Mouse (Mus musculus) bone marrow, adult 2 months (tissue): Measurements from ENCODE around the gene Snrpd3. TPM values are rescaled to one million over a fixed set of nuclear protein-coding genes. Genes with fewer than 3 reads are reported as not detected.
"Not testable (repeated sequence)": the region's sequence is repeated elsewhere in the genome, so short reads cannot be mapped to it uniquely, and the experiment has no call there.

Experiments
- H3K27ac ChIP-seq: fragments of 200-500 bp; 2 replicates; pipeline ENCODE4 v1.5.1; 2012; ENCODE audit warnings: low read depth, mild to moderate bottlenecking, control low read depth, inconsistent platforms, low read length; ENCODE audit not compliant: control insufficient read depth, poor library complexity, insufficient read depth
- H3K4me1 ChIP-seq: fragments of 200-500 bp; 2 replicates; pipeline ENCODE4 v1.6.1; 2011; ENCODE audit warnings: low read length; ENCODE audit not compliant: control insufficient read depth, insufficient read depth
- H3K4me3 ChIP-seq: fragments of 200-500 bp; replicated peaks from 2 replicates; pipeline ENCODE3; 2011; ENCODE audit warnings: mild to moderate bottlenecking, low read depth, low read length, control low read depth; ENCODE audit not compliant: control insufficient read depth
- CTCF ChIP-seq: fragments of 200-500 bp; IDR thresholded peaks from 2 replicates; pipeline ENCODE4 v1.5.1; 2011; ENCODE audit warnings: low read length, control low read depth; ENCODE audit not compliant: control insufficient read depth, insufficient read depth
- POLR2A ChIP-seq: fragments of 200-500 bp; IDR thresholded peaks from 2 replicates; pipeline ENCODE4 v1.6.1; 2011; ENCODE audit warnings: low read depth, mild to moderate bottlenecking, control low read depth, low read length, borderline replicate concordance; ENCODE audit not compliant: control insufficient read depth
- WGBS: fragments of 180-500 bp; shearing (Covaris S2); methylation state at CpG from one replicate; pipeline ENCODE4 v1.1.7; 2018; 5-methylcytosine and 5-hydroxymethylcytosine counted together
- polyA plus RNA-seq: library from polyadenylated mRNA; stranded (reverse); fragments of >200 nt; gene quantifications from 2 replicates; pipeline ENCODE4 v1.2.4, GENCODE M21; 2011; ENCODE audit warnings: low replicate concordance; ENCODE audit not compliant: missing spikeins, insufficient read depth, insufficient read length

Snrpd3 gene
- polyA plus RNA-seq, 1 experiment, result 156 TPM

GRCm38 (mm10) chr10:75516724-75517072, 653 bp upstream of the Snrpd3 start:
- TF ChIP-seq POLR2A (no peak), CTCF (no peak)
- H3K4me1 ChIP-seq, result no peaks in the 10 kb centered on the region; the same call in 1 of the 2 replicates

GRCm38 (mm10) chr10:75517758-75518143, 400 bp downstream of the Snrpd3 start, which contains the start of gene Gucd1:
TSS of gene Gucd1 (minus strand) at chr10:75517972.
- 0% methylated on average over 20 of the region's 20 CpGs for WGBS
- H3K4me1 ChIP-seq, result no peaks in the 10 kb centered on the region; the same call in 1 of the 2 replicates
- H3K27ac ChIP-seq, result peak within 1 kb of the TSS; percentile 98
- H3K4me3 ChIP-seq, result peak within 1 kb of the TSS; percentile 80
- TF ChIP-seq POLR2A, result peak; percentile 36; the same call in 1 of the 2 replicates
- no peak for TF ChIP-seq CTCF

More at GRCm38 (mm10) chr10:75516724-75517072, 653 bp upstream of the Snrpd3 start:
- Histone ChIP-seq H3K4me3 (peak overlapping the region; percentile 80), H3K27ac (peak overlapping the region; percentile 98)
- 2% methylated on average over 12 of the region's 12 CpGs for WGBS

GRCm38 (mm10) chr10:75520581-75520980, 3.2 kb downstream of the Snrpd3 start:
- 92% methylated on average over 5 of the region's 5 CpGs for WGBS

GRCm38 (mm10) chr10:75521643-75522042, 4.3 kb downstream of the Snrpd3 start:
- no peak for TF ChIP-seq POLR2A
- TF ChIP-seq CTCF, result no peak
- Histone ChIP-seq H3K4me3 (no peak overlapping the region), H3K27ac (no peak overlapping the region), H3K4me1 (no peaks in the 10 kb centered on the region)
- 92% methylated on average over 4 of the region's 4 CpGs for WGBS

More at GRCm38 (mm10) chr10:75520581-75520980, 3.2 kb downstream of the Snrpd3 start:
- Histone ChIP-seq H3K4me3 (no peak overlapping the region), H3K4me1 (no peaks in the 10 kb centered on the region), H3K27ac (no peak overlapping the region)
- TF ChIP-seq CTCF, result no peak
- TF ChIP-seq POLR2A, result no peak

GRCm38 (mm10) chr10:75525450-75525849, 8.1 kb downstream of the Snrpd3 start:
- 90% methylated on average over 9 of the region's 9 CpGs for WGBS

GRCm38 (mm10) chr10:75530322-75530721, 13.0 kb downstream of the Snrpd3 start:
- Histone ChIP-seq H3K4me3 (no peak overlapping the region), H3K27ac (no peak overlapping the region), H3K4me1 (no peaks in the 10 kb centered on the region; the same call in 1 of the 2 replicates)
- WGBS, result 76% methylated on average over 2 of the region's 2 CpGs
- no peak for TF ChIP-seq CTCF
- no peak for TF ChIP-seq POLR2A

More at GRCm38 (mm10) chr10:75525450-75525849, 8.1 kb downstream of the Snrpd3 start:
- not testable (repeated sequence) for H3K4me1 ChIP-seq, H3K27ac ChIP-seq, H3K4me3 ChIP-seq

- TF ChIP-seq POLR2A (no peak), CTCF (no peak)
- Histone ChIP-seq H3K27ac (no peak overlapping the region), H3K4me3 (no peak overlapping the region), H3K4me1 (no peaks in the 10 kb centered on the region; the same call in 1 of the 2 replicates)
- WGBS, result 81% methylated on average over 9 of the region's 9 CpGs
Measured at GRCm38 (mm10) chr10:75531532-75532090, 14.3 kb downstream of the Snrpd3 start.

GRCm38 (mm10) chr10:75534216-75534615, 16.9 kb downstream of the Snrpd3 start:
- H3K4me1 ChIP-seq, result no peaks in the 10 kb centered on the region; the same call in 1 of the 2 replicates
- TF ChIP-seq POLR2A, result no peak
- TF ChIP-seq CTCF, result no peak
- no peak overlapping the region for H3K4me3 ChIP-seq
- no peak overlapping the region for H3K27ac ChIP-seq
- WGBS, result 89% methylated on average over 8 of the region's 8 CpGs

- Histone ChIP-seq H3K4me3 (no peak overlapping the region), H3K27ac (no peak overlapping the region), H3K4me1 (no peaks in the 10 kb centered on the region; the same call in 1 of the 2 replicates)
- TF ChIP-seq CTCF (no peak), POLR2A (no peak)
- WGBS, result 89% methylated on average over 8 of the region's 8 CpGs
Measured at GRCm38 (mm10) chr10:75534934-75535333, 17.6 kb downstream of the Snrpd3 start.
